Mouse (Mus musculus) hindbrain, embryonic 10.5 days (tissue): ENCODE measurements around the gene Lmod3. TPM values are rescaled to one million over a fixed set of nuclear protein-coding genes. Genes with fewer than 3 reads are reported as not detected.

Experiments used
- DNase-seq: peaks from one replicate; pipeline ENCODE4 v3.0.0-alpha.2; 2017; ENCODE audit warnings: low spot score
- H3K27ac ChIP-seq: fragments of 300-500 bp; sonication (generic); 2 replicates; pipeline ENCODE4 v1.5.1; 2016; ENCODE audit warnings: mild to moderate bottlenecking, moderate library complexity
- H3K27me3 ChIP-seq: fragments of 300-500 bp; sonication (generic); 2 replicates; pipeline ENCODE4 v1.6.1; 2016; ENCODE audit warnings: mild to moderate bottlenecking; ENCODE audit not compliant: poor library complexity, insufficient read depth, severe bottlenecking
- H3K36me3 ChIP-seq: fragments of 300-500 bp; sonication (generic); 2 replicates; pipeline ENCODE4 v1.6.1; 2016; ENCODE audit warnings: mild to moderate bottlenecking, moderate library complexity
- H3K4me1 ChIP-seq: fragments of 300-500 bp; sonication (generic); replicated peaks from 2 replicates; pipeline ENCODE4 v1.6.1; 2016; ENCODE audit warnings: mild to moderate bottlenecking
- H3K4me3 ChIP-seq: fragments of 300-500 bp; sonication (generic); 2 replicates; pipeline ENCODE4 v1.5.1; 2016; ENCODE audit warnings: mild to moderate bottlenecking, moderate library complexity
- H3K9me3 ChIP-seq: fragments of 300-500 bp; sonication (generic); 2 replicates; pipeline ENCODE4 v1.6.1; 2016; ENCODE audit warnings: mild to moderate bottlenecking, moderate library complexity
- WGBS: fragments of 180-500 bp; shearing (Covaris S2); methylation state at CpG from one replicate; pipeline ENCODE4 v1.1.7; 2016; 5-methylcytosine and 5-hydroxymethylcytosine counted together
- polyA plus RNA-seq: library from polyadenylated mRNA; unstranded; fragments of >200 nt; fragmentation: Nextera tagmentation; extraction: Ambion mirVana; gene quantifications from 2 replicates; pipeline ENCODE4 v1.2.1, GENCODE M21; 2016

Lmod3 gene
- polyA plus RNA-seq, 1 experiment from 2014 or later, result not detected

DNA sequence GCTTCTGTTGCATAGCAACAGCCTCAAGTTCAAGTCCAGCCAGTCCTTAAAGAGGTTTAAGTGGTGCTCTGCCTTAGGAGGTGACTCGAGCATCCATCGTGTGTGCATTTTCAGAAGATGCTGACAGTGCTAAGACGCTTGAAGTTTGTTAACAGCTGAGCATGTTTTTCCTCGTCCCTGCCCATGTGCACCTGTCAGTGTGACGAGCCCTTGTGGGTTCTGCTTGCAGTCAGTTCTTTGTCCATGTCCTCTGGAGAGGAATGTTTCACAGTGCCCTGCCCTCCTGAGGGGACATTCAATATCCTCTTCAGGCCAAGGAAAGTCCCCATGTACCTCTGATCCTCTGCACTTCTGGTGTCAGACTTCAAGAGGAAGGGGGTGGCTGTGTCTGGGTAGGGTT, 12.5 kb downstream of the Lmod3 start:
- Histone ChIP-seq H3K4me3 (no peak overlapping the region), H3K9me3 (0 out of 2 replicates have a peak, but pooled peaks cover 5% of the 10 kb centered on the region), H3K36me3 (no peaks in the 10 kb centered on the region), H3K4me1 (no peaks in the 10 kb centered on the region), H3K27ac (no peak overlapping the region), H3K27me3 (no peaks in the 10 kb centered on the region)
- no peak for DNase-seq
- 82% methylated on average over 5 of the region's 5 CpGs for WGBS

DNA sequence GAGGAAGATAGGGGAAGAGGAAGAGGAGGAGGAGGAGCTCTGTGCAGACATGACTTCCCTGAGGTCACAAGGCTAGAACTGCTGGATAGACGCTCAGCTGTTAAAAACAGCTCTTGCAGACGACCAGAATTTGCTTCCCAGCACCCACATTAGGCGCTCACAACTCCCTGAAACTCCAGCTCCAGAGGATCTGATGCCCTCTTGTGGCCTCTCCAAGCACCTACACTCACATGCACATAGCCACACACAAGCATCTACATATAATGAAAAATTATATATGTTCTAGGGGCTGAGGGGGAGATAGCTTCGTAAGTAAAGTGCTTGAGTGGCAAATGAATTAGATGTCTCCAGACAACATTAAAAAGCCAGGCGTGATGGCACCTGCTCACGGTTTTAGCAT, 13.2 kb downstream of the Lmod3 start:
- Histone ChIP-seq H3K4me3 (no peak overlapping the region), H3K36me3 (0 out of 2 replicates have a peak, but pooled peaks cover 1% of the 10 kb centered on the region), H3K27me3 (no peaks in the 10 kb centered on the region), H3K27ac (no peak overlapping the region), H3K9me3 (0 out of 2 replicates have a peak, but pooled peaks cover 5% of the 10 kb centered on the region), H3K4me1 (no peaks in the 10 kb centered on the region)
- no peak for DNase-seq
- 89% methylated on average over 6 of the region's 6 CpGs for WGBS

DNA sequence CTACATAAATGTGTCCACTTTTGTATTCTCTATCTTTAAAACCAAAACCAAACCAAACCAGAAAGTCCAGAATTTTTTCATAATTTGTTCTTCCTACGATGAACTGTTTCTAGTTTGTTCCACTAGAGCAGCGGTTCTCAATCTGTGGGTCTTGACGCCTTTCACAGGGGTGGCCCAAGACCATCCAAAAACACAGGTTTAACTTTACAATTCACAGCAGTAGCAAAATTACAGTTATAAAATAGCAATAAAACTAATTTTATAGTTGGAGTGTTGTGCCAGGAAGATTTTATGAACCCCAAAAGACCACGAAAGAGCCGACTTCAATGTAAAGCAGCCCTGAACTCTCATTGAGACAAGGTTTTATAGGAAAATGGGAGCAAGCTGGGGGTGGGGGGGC, 16.5 kb downstream of the Lmod3 start:
- DNase-seq, result no peak
- Histone ChIP-seq H3K27me3 (no peaks in the 10 kb centered on the region), H3K4me1 (no peaks in the 10 kb centered on the region), H3K9me3 (0 out of 2 replicates have a peak, but pooled peaks cover 5% of the 10 kb centered on the region), H3K27ac (no peak overlapping the region), H3K4me3 (no peak overlapping the region), H3K36me3 (peaks cover 15% of the 10 kb centered on the region)
- WGBS, result 97% methylated on average over 5 of the region's 5 CpGs

DNA sequence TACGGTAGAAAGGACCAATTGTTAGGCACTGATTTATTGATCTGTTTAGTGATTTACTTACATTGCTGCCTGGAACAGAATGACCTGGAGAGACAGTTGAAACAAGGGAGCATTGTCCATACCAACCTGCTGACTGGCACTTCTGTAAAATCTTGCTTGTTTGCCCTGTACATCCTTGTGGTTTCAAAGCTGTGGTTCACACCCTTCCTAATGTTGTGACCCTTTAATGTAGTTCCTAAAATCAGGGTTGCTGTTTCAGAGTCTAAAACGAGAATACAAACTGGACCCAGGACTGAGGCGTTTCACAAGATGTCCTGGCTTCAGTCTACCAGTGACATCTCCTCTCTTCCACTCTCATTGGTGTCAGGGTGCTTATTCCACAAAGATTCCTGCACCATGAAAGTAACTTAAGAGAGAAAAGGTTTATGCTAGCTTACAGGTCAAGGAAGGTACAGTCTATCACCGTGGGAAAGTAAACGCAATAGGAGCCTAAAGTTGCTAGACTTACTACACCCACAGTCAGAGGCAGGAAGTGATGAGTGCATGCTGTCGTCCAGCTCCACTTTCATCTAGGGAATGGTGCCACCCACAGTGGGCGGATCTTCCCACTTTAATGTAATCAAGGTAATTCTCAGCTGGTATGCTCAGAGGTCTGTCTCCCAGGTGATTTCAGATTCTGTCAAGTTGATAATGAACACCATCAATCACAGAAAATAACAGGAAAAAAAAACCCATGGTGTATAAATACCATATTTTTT, 17.5 kb downstream of the Lmod3 start:
- Histone ChIP-seq H3K9me3 (0 out of 2 replicates have a peak, but pooled peaks cover 5% of the 10 kb centered on the region), H3K27ac (no peak overlapping the region), H3K4me3 (no peak overlapping the region), H3K27me3 (no peaks in the 10 kb centered on the region), H3K36me3 (peaks cover 23% of the 10 kb centered on the region), H3K4me1 (no peaks in the 10 kb centered on the region)
- no peak for DNase-seq
- 88% methylated on average over 7 of the region's 7 CpGs for WGBS

GRCm38 (mm10) chr6:97227067-97227847, 25.3 kb downstream of the Lmod3 start:
- no peak for DNase-seq
- Histone ChIP-seq H3K36me3 (peaks cover 30% of the 10 kb centered on the region), H3K4me3 (no peak overlapping the region), H3K27ac (no peak overlapping the region), H3K9me3 (no peaks in the 10 kb centered on the region), H3K4me1 (peaks cover 13% of the 10 kb centered on the region), H3K27me3 (no peaks in the 10 kb centered on the region)
- WGBS, result 94% methylated on average over 9 of the region's 9 CpGs

DNA sequence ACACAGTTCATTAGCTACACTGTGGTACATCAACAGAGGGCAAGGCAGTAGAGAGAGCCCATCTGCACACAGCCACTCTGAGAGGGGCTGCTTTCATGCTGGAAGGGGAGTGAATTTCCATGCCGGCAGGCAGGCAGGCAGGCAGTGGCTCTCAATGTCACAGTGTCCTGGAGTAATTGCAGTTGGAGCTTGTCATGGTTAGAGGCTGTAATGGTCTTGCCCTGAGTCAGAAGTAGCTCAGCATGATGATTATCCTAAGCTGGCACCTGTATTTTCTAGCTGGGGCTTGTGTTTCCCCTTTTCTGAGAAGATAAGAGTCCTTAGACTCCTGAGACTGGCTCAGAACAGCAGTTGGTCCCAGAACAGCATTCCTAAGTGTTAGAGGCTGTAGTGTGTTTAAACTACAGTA, 26.5 kb downstream of the Lmod3 start:
- no peak for DNase-seq
- Histone ChIP-seq H3K4me3 (no peak overlapping the region), H3K9me3 (no peaks in the 10 kb centered on the region), H3K36me3 (peaks cover 26% of the 10 kb centered on the region), H3K4me1 (peaks cover 24% of the 10 kb centered on the region), H3K27ac (no peak overlapping the region), H3K27me3 (no peaks in the 10 kb centered on the region)
- WGBS, result 31% methylated on average over 1 of the region's 1 CpGs

GRCm38 (mm10) chr6:97224505-97224904, 28.1 kb downstream of the Lmod3 start:
- H3K36me3 ChIP-seq, result peaks cover 13% of the 10 kb centered on the region
- no peak overlapping the region for H3K4me3 ChIP-seq
- peaks cover 27% of the 10 kb centered on the region for H3K4me1 ChIP-seq
- no peaks in the 10 kb centered on the region for H3K27me3 ChIP-seq
- DNase-seq, result no peak
- H3K9me3 ChIP-seq, result no peaks in the 10 kb centered on the region
- WGBS, result 93% methylated on average over 8 of the region's 8 CpGs
- no peak overlapping the region for H3K27ac ChIP-seq

DNA sequence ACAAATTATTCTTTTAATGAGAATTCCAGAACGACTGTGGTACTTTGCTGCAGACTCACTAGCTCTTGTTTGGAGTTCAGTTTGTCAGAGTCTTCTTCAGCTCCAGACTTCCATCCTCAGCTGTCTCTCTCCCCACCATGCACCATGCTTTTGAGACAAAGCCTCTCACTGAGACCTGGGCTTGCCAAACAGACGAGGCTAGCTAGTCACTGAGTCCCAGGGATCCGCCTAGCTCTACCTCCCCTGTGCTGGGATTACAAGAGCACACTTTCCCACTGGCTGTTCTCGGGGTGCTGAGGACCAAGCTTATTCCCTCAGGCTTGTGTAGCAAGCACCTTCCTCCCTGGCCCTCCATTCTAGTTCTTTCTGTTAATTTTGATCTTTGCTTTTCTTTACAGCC, 29.0 kb downstream of the Lmod3 start:
- no peak for DNase-seq
- H3K27me3 ChIP-seq, result no peaks in the 10 kb centered on the region
- no peak overlapping the region for H3K27ac ChIP-seq
- no peaks in the 10 kb centered on the region for H3K9me3 ChIP-seq
- no peak overlapping the region for H3K4me3 ChIP-seq
- peaks cover 27% of the 10 kb centered on the region for H3K4me1 ChIP-seq
- 0 out of 2 replicates have a peak, but pooled peaks cover 10% of the 10 kb centered on the region for H3K36me3 ChIP-seq
- 79% methylated on average over 4 of the region's 4 CpGs for whole genome bisulfite sequencing

DNA sequence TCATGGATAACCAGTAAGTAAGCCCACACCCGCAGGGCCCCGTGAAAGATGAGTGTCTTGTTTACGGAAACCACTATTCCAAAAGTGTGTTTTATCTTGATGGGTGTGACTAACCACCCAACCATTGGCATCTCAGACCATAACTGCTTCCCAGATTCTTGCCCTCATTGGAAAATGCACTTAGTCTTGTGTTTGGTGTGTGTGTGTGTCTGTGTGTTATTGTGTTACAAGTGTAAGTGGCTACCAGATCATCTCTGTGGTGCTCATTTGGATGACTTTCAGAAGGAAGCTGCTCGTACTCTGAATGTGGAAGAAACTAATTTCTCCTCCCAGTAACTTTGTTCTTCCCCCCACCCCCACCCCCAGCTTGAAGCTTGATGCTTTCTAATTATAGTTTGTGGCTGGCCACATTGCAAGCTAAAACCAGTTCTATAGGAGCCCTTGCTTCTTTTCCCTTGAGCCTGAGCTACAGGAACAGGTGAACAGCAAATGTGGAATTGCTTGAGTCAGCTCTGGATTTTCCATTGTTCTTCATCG, 29.6 kb downstream of the Lmod3 start:
- Histone ChIP-seq H3K27me3 (no peaks in the 10 kb centered on the region), H3K36me3 (0 out of 2 replicates have a peak, but pooled peaks cover 10% of the 10 kb centered on the region), H3K4me1 (peaks cover 27% of the 10 kb centered on the region), H3K27ac (no peak overlapping the region), H3K9me3 (no peaks in the 10 kb centered on the region), H3K4me3 (no peak overlapping the region)
- 86% methylated on average over 5 of the region's 5 CpGs for WGBS
- no peak for DNase-seq

- Histone ChIP-seq H3K4me1 (peaks cover 27% of the 10 kb centered on the region), H3K4me3 (no peak overlapping the region), H3K27ac (no peak overlapping the region), H3K9me3 (no peaks in the 10 kb centered on the region), H3K36me3 (0 out of 2 replicates have a peak, but pooled peaks cover 3% of the 10 kb centered on the region), H3K27me3 (no peaks in the 10 kb centered on the region)
- 62% methylated on average over 6 of the region's 6 CpGs for WGBS
- no peak for DNase-seq
These were observed 30.2 kb downstream of the Lmod3 start for GRCm38 (mm10) chr6:97222321-97222720.

GRCm38 (mm10) chr6:97221205-97222025, 31.1 kb downstream of the Lmod3 start:
- WGBS, result 79% methylated on average over 15 of the region's 15 CpGs
- Histone ChIP-seq H3K4me3 (no peak overlapping the region), H3K36me3 (no peaks in the 10 kb centered on the region), H3K27ac (no peak overlapping the region), H3K9me3 (no peaks in the 10 kb centered on the region), H3K4me1 (peaks cover 27% of the 10 kb centered on the region), H3K27me3 (no peaks in the 10 kb centered on the region)
- no peak for DNase-seq

DNA sequence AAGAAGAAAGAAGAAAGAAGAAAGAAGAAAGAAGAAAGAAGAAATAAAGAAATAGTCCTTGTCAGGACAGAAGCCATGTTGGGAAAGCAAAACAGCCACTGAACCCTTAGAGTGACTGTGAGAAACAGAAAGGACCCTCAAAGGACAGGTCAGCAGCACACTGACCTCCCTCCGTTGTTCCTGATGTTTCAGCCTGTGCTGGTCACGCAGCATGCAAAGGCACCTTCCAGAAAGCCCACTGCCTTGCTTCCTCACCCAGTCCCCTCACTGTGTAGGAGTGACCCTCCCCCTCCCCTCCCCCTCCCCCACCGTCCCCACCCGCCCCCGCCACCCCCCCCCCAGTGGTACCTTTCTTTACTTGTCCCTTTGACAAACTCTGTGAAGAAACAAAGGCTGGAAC, 31.9 kb downstream of the Lmod3 start:
- no peak overlapping the region for H3K4me3 ChIP-seq
- no peaks in the 10 kb centered on the region for H3K9me3 ChIP-seq
- no peak for DNase-seq
- no peak overlapping the region for H3K27ac ChIP-seq
- H3K36me3 ChIP-seq, result no peaks in the 10 kb centered on the region
- peaks cover 21% of the 10 kb centered on the region for H3K4me1 ChIP-seq
- WGBS, result 60% methylated on average over 5 of the region's 5 CpGs
- H3K27me3 ChIP-seq, result no peaks in the 10 kb centered on the region
